Mouse (Mus musculus) spleen, postnatal 36 days (tissue): ENCODE data around the gene Mef2b.

Source experiments
- DNase-seq, 2 experiments: peaks; one replicate each; pipeline ENCODE4 v3.0.0; 2022; ENCODE audit warnings: low spot score in 2 of 2, mixed read lengths in 1 of 2

Gene Mef2b

GRCm38 (mm10) chr8:70134086-70134485, 5.4 kb upstream of the Mef2b start:
- DNase-seq, result no peak

- no peak for DNase-seq
Observed at GRCm38 (mm10) chr8:70134931-70135330, 4.6 kb upstream of the Mef2b start.

GRCm38 (mm10) chr8:70136591-70136990, 2.9 kb upstream of the Mef2b start:
- no peak for DNase-seq

GRCm38 (mm10) chr8:70137890-70138289, 1.6 kb upstream of the Mef2b start:
- no peak for DNase-seq

- DNase-seq, result no peak
Observed at GRCm38 (mm10) chr8:70139981-70140380, 470 bp downstream of the Mef2b start.

- DNase-seq, result no peak
Observed at GRCm38 (mm10) chr8:70147678-70148607, 8.4 kb downstream of the Mef2b start.

- no peak for DNase-seq
Observed at GRCm38 (mm10) chr8:70150158-70150557, 10.6 kb downstream of the Mef2b start.

- peak; percentile 83 to 84 for DNase-seq
Observed at GRCm38 (mm10) chr8:70152537-70153257, 13.2 kb downstream of the Mef2b start.

GRCm38 (mm10) chr8:70157240-70157800, 17.8 kb downstream of the Mef2b start:
- no peak for DNase-seq

- peak; percentile 80 to 81 for DNase-seq
Observed at GRCm38 (mm10) chr8:70158069-70158853, 18.8 kb downstream of the Mef2b start.

- no peak for DNase-seq
Observed at GRCm38 (mm10) chr8:70159211-70159610, 19.7 kb downstream of the Mef2b start.

GRCm38 (mm10) chr8:70160015-70160414, 20.5 kb downstream of the Mef2b start:
- peak; percentile 84 to 86 for DNase-seq

GRCm38 (mm10) chr8:70163316-70163715, 23.8 kb downstream of the Mef2b start:
- DNase-seq, result no peak

GRCm38 (mm10) chr8:70166504-70167110, 27.1 kb downstream of the Mef2b start:
- peak; percentile 61 to 66 for DNase-seq

- no peak for DNase-seq
Observed at GRCm38 (mm10) chr8:70170116-70170515, 30.6 kb downstream of the Mef2b start.

- no peak for DNase-seq
Observed at GRCm38 (mm10) chr8:70170748-70171147, 31.2 kb downstream of the Mef2b start.

GRCm38 (mm10) chr8:70171240-70171639, 31.7 kb downstream of the Mef2b start:
- no peak for DNase-seq

- DNase-seq, result peak; percentile 90 to 91
Observed at GRCm38 (mm10) chr8:70172043-70172681, 32.7 kb downstream of the Mef2b start, which contains the start of gene Tmem161a. Gene Tmem161a, plus strand, starts transcription at chr8:70172356.

- DNase-seq, result no peak
Observed at GRCm38 (mm10) chr8:70173320-70173719, 33.8 kb downstream of the Mef2b start.

- DNase-seq, result no peak
Observed at GRCm38 (mm10) chr8:70174079-70174478, 34.6 kb downstream of the Mef2b start.

GRCm38 (mm10) chr8:70178231-70178630, 38.7 kb downstream of the Mef2b start:
- no peak for DNase-seq
